Mouse (Mus musculus): ENCODE results near the gene Defa17. TPM values are rescaled to one million over a fixed set of nuclear protein-coding genes. Genes with fewer than 3 reads are reported as not detected.
"Not testable (repeated sequence)": the region's sequence is repeated elsewhere in the genome, so short reads cannot be mapped to it uniquely, and the experiment has no call there.

The Defa17 gene
- total RNA-seq (2021), result not detected
- long read RNA-seq, experiment 1, result 0 reads
- long read RNA-seq, experiment 2, result 0 reads

DNA sequence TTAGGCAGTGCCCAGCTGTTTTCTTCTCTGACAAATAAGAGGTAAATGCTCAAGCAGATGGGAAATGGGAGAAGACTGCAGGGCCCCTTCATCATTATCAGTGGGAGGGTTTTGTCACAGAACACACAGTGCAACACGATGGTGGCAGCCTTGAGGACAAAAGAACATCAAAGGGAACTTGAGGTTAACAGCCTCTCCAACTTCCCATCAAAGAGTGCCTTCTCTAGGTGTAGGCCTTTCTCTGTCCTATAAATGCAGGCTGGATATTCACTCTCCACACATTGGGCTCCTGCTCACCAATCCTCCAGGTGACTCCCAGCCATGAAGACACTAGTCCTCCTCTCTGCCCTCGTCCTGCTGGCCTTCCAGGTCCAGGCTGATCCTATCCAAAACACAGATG, at the start of gene Defa17:
TSS of gene Defa17 (plus strand) at position 301 of the 400 bp plus-strand sequence.
- DNase-seq (ENCODE audit: low spot score in 2 of 2), result not testable (repeated sequence)

DNA sequence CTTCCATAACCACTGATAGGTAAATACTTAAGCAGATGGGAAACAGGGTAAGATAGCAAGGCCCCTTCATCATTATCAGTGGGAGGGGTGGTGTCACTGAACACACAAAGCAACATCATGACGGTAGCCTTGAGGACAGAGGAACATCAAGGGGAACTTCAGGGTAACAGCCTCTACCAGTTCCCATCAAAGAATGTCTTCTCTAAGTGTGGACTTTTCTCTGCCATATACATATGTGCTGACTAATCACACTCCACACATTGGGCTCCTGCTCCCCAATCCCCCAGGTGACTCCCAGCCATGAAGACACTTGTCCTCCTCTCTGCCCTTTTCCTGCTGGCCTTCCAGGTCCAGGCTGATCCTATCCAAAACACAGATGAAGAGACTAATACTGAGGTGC, 37.7 kb upstream of the Defa17 start, which contains the start of gene Defa26:
TSS of gene Defa26 (plus strand) at position 301 of the 400 bp plus-strand sequence.
- not testable (repeated sequence) for DNase-seq (ENCODE audit: low spot score in 2 of 2)

DNA sequence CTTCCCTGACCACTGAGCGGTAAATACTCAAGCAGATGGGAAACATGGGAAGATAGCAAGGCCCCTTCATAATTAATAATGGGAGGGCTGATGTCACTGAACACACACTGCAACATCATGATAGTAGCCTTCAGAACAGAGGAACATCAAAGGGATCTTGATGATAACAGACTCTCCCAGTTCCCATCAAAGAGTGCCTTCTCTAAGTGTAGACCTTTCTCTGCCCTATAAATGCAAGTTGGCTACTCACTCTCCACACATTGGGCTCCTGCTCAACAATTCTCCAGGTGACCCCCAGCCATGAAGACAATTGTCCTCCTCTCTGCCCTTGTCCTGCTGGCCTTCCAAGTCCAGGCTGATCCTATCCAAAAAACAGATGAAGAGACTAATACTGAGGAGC, 9.9 kb downstream of the Defa17 start, which contains the start of gene Defa34:
TSS of gene Defa34 (plus strand) at position 301 of the 400 bp plus-strand sequence.
- DNase-seq (ENCODE audit: low spot score in 2 of 2), result not testable (repeated sequence)

DNA sequence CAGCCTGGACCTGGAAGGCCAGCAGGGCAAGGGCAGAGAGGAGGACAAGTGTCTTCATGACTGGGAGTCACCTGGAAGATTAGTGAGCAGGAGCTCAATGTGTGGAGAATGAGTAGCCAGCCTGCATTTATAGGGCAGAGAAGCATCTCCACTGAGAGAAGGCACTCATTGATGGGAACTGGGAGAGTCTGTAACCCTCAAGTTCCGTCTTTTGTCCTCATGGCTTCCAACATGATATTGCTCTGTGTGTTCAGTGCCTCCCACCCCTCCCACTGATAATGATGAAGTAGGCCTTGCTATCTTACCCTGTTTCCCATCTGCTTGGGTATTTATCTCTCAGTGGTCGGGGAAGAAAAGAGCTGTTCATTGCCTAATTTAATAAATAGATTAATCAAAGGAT, 48.0 kb downstream of the Defa17 start, which contains the start of gene AY761184:
TSS of gene AY761184 (minus strand) at position 101 of the 400 bp plus-strand sequence.
- not testable (repeated sequence) for DNase-seq (ENCODE audit: low spot score in 2 of 2)

Other genes starting within 250 kb of the Defa17 start
- not detected for gene Defa36, start 228.4 kb upstream of the Defa17 start, total RNA-seq (2021)
- not detected for gene Gm7849, start 199.2 kb upstream of the Defa17 start, total RNA-seq (2021)
- gene Defa20, start 146.5 kb upstream of the Defa17 start, total RNA-seq (2021), result not detected
- gene Defa32, start 126.7 kb upstream of the Defa17 start, total RNA-seq (2021), result not detected
- gene Defa37, start 90.4 kb upstream of the Defa17 start, total RNA-seq (2021), result not detected
- gene Defa28, start 72.8 kb upstream of the Defa17 start, total RNA-seq (2021), result not detected
- not detected for gene Gm7861, start 61.3 kb upstream of the Defa17 start, total RNA-seq (2021)
- not detected for gene Defa26, start 37.6 kb upstream of the Defa17 start, total RNA-seq (2021)
- gene Defa34, start 10.0 kb downstream of the Defa17 start, total RNA-seq (2021), result not detected
- gene AY761184, start 47.9 kb downstream of the Defa17 start, total RNA-seq (2021), result not detected
- not detected for gene Defa24, start 78.7 kb downstream of the Defa17 start, total RNA-seq (2021)
- gene Defb50, start 167.8 kb downstream of the Defa17 start, total RNA-seq (2021), result not detected
- not detected for gene Defb2, start 184.1 kb downstream of the Defa17 start, total RNA-seq (2021)
- not detected for gene Defb10, start 203.1 kb downstream of the Defa17 start, total RNA-seq (2021)
- gene Defb9, start 229.6 kb downstream of the Defa17 start, total RNA-seq (2021), result not detected